Mouse (Mus musculus): ENCODE measurements around the gene Iqce. TPM values are rescaled to one million over a fixed set of nuclear protein-coding genes. Genes with fewer than 3 reads are reported as not detected.

The Iqce gene
- polyA plus RNA-seq, 1 experiment: 30.0 TPM

DNA sequence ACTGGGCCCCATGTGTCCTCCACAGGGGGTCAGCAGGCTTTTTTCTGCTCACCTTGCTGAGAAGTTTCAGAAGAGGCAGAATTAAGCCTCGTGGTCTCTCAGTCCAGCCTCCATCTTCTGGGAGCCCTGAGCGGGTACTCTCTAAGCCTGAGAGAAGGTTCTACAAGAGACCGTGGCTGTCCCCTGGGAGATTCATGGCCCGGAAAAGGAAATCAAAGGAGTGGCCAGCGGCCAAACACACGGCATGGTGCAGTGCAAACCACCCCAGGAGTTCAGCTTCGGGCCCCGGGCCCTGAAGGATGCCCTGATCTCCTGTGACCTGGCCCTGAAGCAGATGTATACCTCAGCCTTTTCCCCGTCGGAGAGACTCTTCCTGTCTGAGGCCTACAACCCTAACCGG, 38.9 kb upstream of the Iqce start:
- H3K27me3 ChIP-seq (ENCODE audit: control insufficient read depth, insufficient read depth, low read length): no peaks in the 10 kb centered on the region
- WGBS: 91% methylated on average over 11 of the region's 11 CpGs
- peaks cover 17% of the 10 kb centered on the region for H3K4me1 ChIP-seq (replicated peaks; ENCODE audit: control insufficient read depth, insufficient read depth, low read length)
- no peak for TF ChIP-seq POLR2A (IDR thresholded peaks at IDR 0.05; ENCODE audit: control insufficient read depth, extremely low read depth, insufficient read depth, low read length, poor library complexity)
- no peak for TF ChIP-seq CTCF (IDR thresholded peaks at IDR 0.05; ENCODE audit: borderline replicate concordance, control insufficient read depth, extremely low read depth, insufficient read depth, low read length, poor library complexity)
- no peaks in the 10 kb centered on the region for H3K36me3 ChIP-seq (ENCODE audit: control insufficient read depth, insufficient read depth, low read length)
- H3K4me3 ChIP-seq (ENCODE audit: control insufficient read depth, insufficient read depth, low read length): no peak overlapping the region
- no peak for DNase-seq
- H3K27ac ChIP-seq (ENCODE audit: control insufficient read depth, insufficient read depth, low read length): no peak overlapping the region

DNA sequence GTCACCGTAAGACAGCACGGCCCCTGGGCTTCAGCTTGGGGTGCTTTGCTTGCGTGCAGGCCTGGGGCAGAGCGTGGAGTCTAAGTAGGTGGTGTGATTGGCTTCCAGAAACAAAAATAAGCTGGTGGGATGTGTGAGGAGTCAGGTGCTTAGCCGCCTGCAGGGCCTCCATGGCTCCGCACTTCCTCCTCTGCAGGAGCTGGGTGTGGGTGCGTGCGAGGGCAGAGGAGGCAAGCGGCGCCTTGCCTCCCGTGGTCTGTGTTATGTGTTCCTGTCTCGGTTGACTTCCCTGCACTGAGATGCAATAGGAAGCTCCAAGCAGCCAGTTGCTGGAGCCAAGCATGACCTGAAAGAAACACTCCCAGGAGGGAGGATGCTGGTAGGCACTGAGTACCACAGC, 37.6 kb upstream of the Iqce start:
- DNase-seq: no peak
- TF ChIP-seq POLR2A (IDR thresholded peaks at IDR 0.05; ENCODE audit: control insufficient read depth, extremely low read depth, insufficient read depth, low read length, poor library complexity) (no peak), CTCF (IDR thresholded peaks at IDR 0.05; ENCODE audit: borderline replicate concordance, control insufficient read depth, extremely low read depth, insufficient read depth, low read length, poor library complexity) (no peak)
- Histone ChIP-seq H3K27ac (ENCODE audit: control insufficient read depth, insufficient read depth, low read length) (no peak overlapping the region), H3K4me3 (ENCODE audit: control insufficient read depth, insufficient read depth, low read length) (no peak overlapping the region), H3K27me3 (ENCODE audit: control insufficient read depth, insufficient read depth, low read length) (no peaks in the 10 kb centered on the region), H3K36me3 (ENCODE audit: control insufficient read depth, insufficient read depth, low read length) (no peaks in the 10 kb centered on the region), H3K4me1 (replicated peaks; ENCODE audit: control insufficient read depth, insufficient read depth, low read length) (peaks cover 25% of the 10 kb centered on the region)
- 54% methylated on average over 12 of the region's 12 CpGs for WGBS

DNA sequence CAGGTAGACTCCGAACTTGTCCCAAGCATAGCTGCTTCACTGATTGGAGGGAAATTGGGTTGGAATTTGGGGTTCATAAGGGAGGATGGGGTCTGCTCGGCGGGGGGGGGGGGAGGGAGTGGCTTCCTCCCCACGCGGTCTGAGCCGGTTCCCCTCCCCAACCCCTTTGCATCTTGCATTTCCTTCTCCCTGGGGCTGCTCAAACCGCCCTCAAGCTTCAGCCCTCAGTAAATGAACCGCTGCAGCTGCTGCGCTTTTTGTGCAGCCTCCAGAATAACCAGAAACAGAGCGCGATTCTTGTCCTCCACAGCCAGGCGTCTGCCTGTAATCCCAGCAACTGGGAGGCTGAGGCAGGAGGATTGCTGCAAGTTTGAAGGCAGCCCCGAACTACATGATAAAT, 34.0 kb upstream of the Iqce start:
- DNase-seq: peak; percentile 29
- peak overlapping the region; percentile 28 for H3K4me3 ChIP-seq (ENCODE audit: control insufficient read depth, insufficient read depth, low read length)
- no peak overlapping the region for H3K27ac ChIP-seq (ENCODE audit: control insufficient read depth, insufficient read depth, low read length)
- H3K4me1 ChIP-seq (replicated peaks; ENCODE audit: control insufficient read depth, insufficient read depth, low read length): peaks cover 28% of the 10 kb centered on the region
- WGBS: 5% methylated on average over 13 of the region's 13 CpGs
- no peaks in the 10 kb centered on the region for H3K36me3 ChIP-seq (ENCODE audit: control insufficient read depth, insufficient read depth, low read length)
- no peaks in the 10 kb centered on the region for H3K27me3 ChIP-seq (ENCODE audit: control insufficient read depth, insufficient read depth, low read length)
- TF ChIP-seq CTCF (IDR thresholded peaks at IDR 0.05; ENCODE audit: borderline replicate concordance, control insufficient read depth, extremely low read depth, insufficient read depth, low read length, poor library complexity) (no peak), POLR2A (IDR thresholded peaks at IDR 0.05; ENCODE audit: control insufficient read depth, extremely low read depth, insufficient read depth, low read length, poor library complexity) (no peak)

DNA sequence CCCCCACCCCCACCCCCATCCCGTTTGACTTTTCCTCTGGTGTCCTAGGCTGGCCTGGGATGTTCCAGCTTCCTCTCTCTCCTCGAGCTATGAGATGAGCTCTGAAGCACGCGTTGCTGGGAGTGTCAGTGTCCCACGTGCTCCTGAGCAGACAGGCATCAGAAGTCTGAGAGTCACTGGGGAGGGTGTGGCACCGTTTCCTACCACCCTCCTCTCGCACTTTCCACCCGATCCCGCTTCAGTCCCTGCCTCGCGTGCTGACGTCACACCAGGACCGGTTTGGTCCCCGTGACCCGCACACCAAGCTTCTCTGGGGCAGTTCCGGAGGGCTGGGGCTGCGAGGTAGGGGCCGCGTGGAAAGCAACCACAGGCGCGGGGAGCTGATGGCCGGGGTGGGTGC, 33.1 kb upstream of the Iqce start:
- Histone ChIP-seq H3K27me3 (ENCODE audit: control insufficient read depth, insufficient read depth, low read length) (no peaks in the 10 kb centered on the region), H3K4me1 (replicated peaks; ENCODE audit: control insufficient read depth, insufficient read depth, low read length) (peaks cover 28% of the 10 kb centered on the region), H3K27ac (ENCODE audit: control insufficient read depth, insufficient read depth, low read length) (no peak overlapping the region), H3K36me3 (ENCODE audit: control insufficient read depth, insufficient read depth, low read length) (no peaks in the 10 kb centered on the region), H3K4me3 (ENCODE audit: control insufficient read depth, insufficient read depth, low read length) (peak overlapping the region; percentile 28)
- peak; percentile 16 for DNase-seq
- 2% methylated on average over 22 of the region's 22 CpGs for WGBS
- TF ChIP-seq POLR2A (IDR thresholded peaks at IDR 0.05; ENCODE audit: control insufficient read depth, extremely low read depth, insufficient read depth, low read length, poor library complexity) (no peak), CTCF (IDR thresholded peaks at IDR 0.05; ENCODE audit: borderline replicate concordance, control insufficient read depth, extremely low read depth, insufficient read depth, low read length, poor library complexity) (no peak)

DNA sequence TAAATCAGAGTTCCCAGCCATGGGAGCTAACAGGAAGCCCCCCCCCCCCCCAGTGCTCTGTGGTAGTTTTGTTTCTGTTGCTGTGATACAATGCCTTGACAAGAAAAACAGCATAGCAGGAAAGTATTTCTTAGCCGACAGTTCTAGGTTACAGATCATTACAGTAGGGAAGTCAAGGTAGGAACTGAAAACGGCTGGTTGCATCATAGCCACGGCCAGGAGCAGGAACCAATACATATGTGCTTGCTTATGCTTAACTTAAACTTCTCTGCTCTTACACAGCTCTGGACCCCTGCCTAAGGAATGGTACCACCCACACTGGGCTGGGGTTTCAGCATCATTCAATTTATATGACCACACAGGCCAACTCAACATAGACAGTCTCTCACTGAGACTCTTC, 31.2 kb upstream of the Iqce start:
- Histone ChIP-seq H3K27ac (ENCODE audit: control insufficient read depth, insufficient read depth, low read length) (no peak overlapping the region), H3K27me3 (ENCODE audit: control insufficient read depth, insufficient read depth, low read length) (no peaks in the 10 kb centered on the region), H3K36me3 (ENCODE audit: control insufficient read depth, insufficient read depth, low read length) (no peaks in the 10 kb centered on the region), H3K4me1 (replicated peaks; ENCODE audit: control insufficient read depth, insufficient read depth, low read length) (peaks cover 28% of the 10 kb centered on the region), H3K4me3 (ENCODE audit: control insufficient read depth, insufficient read depth, low read length) (no peak overlapping the region)
- DNase-seq: no peak
- WGBS: 23% methylated on average over 3 of the region's 3 CpGs
- no peak for TF ChIP-seq CTCF (IDR thresholded peaks at IDR 0.05; ENCODE audit: borderline replicate concordance, control insufficient read depth, extremely low read depth, insufficient read depth, low read length, poor library complexity)
- TF ChIP-seq POLR2A (IDR thresholded peaks at IDR 0.05; ENCODE audit: control insufficient read depth, extremely low read depth, insufficient read depth, low read length, poor library complexity): no peak

DNA sequence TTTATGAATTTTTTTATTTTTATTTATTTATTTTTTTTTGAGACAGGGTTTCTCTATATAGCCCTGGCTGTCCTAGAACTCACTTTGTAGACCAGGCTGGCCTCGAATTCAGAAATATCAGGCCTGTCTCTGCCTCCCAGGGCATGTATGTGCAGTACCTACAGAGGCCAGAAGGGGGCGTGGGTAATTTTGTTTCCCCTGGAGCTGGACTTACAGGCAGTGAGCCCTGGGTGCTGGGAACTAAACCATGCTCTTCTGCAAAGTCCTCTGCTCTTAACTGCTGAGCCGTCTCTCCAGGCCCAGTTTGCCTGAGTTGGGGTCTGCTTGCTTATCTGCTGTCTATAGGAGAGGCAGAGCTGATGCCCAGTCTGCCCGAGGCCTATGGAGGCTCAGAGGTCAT, 30.0 kb upstream of the Iqce start:
- Histone ChIP-seq H3K4me3 (ENCODE audit: control insufficient read depth, insufficient read depth, low read length) (no peak overlapping the region), H3K4me1 (replicated peaks; ENCODE audit: control insufficient read depth, insufficient read depth, low read length) (peaks cover 20% of the 10 kb centered on the region), H3K27me3 (ENCODE audit: control insufficient read depth, insufficient read depth, low read length) (no peaks in the 10 kb centered on the region), H3K36me3 (ENCODE audit: control insufficient read depth, insufficient read depth, low read length) (no peaks in the 10 kb centered on the region), H3K27ac (ENCODE audit: control insufficient read depth, insufficient read depth, low read length) (no peak overlapping the region)
- 78% methylated on average over 4 of the region's 4 CpGs for WGBS
- peak; percentile 77; the same call in 1 of the 2 replicates for TF ChIP-seq CTCF (IDR thresholded peaks at IDR 0.05; ENCODE audit: borderline replicate concordance, control insufficient read depth, extremely low read depth, insufficient read depth, low read length, poor library complexity)
- TF ChIP-seq POLR2A (IDR thresholded peaks at IDR 0.05; ENCODE audit: control insufficient read depth, extremely low read depth, insufficient read depth, low read length, poor library complexity): no peak
- DNase-seq: peak; percentile 46
